Mouse (Mus musculus): ENCODE data around the gene Camta2.

The Camta2 gene

DNA sequence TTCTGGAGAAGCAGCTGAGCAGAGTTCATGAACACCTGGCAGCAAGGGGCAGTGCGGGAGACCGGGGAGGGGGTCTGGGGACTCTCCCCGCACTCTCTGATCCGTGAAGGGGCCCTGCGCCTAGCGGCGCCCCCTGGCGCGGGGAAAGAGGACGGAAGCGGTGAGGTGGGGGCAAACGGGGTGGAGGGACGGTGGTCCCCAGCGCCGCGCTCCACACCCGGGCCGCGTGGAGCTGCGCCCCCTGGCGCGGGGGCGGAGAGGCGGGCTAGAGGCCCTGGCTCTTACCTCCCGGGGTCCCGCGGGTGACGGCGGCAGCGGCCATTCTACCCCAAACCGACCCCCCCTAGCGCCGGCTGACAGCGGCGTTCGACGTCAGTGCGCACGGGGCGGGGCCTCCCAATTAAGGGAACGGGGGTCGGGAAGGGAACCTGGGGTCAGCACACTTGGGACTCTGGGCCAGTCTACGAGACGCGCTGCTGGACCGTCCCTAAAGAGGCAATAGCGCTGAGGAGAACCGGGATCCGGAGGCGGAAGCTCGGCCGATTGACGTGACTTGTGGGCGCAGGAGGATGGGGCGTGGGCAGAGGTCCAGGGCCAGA lies at the start of gene Camta2:
Gene Camta2 (minus strand): TSS at position 505 of the 599 bp plus-strand sequence.
- DNase-seq (ENCODE audit: low read depth, low spot score) = peak; percentile 62

DNA sequence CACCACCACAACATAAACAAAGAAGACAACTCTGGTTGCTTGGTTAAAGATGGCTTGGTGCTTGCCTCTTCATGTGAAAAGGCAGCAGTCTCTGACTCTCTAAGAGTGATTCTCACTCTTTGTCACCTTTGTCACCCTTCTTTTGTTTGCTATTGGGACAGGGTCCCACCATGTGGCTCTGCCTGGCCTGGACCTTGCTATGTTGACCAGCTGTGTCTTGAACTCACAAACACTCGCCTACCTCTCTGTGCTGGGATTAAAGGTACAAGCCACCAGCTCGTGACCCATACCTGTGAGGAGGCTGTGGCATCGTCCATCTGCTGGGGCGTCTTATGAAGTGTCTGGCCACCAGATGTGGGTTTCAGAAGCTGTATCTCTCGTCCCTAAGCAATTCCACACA lies 45.4 kb upstream of the Camta2 start:
- no peak for DNase-seq (ENCODE audit: low read depth, low spot score)

DNA sequence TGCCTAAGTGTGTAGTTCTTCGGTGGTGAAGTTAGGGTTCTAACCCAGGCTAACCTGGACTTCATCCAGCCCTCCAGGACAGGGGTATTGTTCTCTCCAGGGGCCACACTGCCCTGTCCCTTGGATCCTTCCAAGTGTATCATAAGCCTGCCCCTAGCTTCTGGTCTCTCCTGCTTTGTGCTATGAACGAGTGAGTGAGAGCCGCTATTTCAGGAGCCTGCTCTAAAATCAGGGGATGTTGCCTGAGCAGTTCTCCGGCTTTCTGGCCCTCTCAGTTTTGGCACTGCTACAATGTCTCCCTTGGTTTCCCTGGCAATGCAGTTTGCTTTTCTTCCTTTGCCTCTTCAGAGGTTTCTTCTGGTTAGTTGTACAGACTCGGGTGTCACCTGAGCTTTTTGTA lies 43.3 kb upstream of the Camta2 start:
- no peak for DNase-seq (ENCODE audit: low read depth, low spot score)

DNA sequence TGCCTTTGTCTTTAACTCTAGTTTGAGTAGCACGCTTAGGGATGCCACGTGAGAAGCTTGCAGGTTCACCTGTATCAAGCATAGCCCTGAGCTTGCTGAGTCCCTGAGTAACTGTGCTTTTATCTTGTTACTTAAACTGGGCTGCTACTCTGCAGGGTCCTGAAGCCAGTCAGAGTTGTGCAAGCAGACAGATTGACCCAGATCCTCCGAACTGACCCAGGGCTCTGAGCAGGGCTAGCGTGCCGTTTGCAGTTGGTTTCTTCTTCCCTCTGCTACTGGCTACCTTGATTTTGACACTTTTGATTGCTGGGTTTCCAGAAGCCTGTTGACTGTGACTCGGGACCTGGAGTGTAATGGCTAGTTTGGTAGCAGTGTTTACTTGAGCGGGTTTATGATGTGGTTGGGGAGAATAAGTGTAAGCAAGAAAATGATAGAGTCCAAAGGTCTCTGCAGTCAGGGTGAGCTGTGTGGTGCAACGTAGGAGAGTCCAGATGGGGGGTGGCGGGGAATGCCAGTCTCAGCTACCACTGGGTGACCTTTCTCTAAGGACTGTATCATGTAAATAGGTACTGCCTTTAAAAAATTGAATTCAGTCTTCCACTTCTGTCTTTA lies 42.6 kb upstream of the Camta2 start:
- DNase-seq (ENCODE audit: low read depth, low spot score) = no peak

DNA sequence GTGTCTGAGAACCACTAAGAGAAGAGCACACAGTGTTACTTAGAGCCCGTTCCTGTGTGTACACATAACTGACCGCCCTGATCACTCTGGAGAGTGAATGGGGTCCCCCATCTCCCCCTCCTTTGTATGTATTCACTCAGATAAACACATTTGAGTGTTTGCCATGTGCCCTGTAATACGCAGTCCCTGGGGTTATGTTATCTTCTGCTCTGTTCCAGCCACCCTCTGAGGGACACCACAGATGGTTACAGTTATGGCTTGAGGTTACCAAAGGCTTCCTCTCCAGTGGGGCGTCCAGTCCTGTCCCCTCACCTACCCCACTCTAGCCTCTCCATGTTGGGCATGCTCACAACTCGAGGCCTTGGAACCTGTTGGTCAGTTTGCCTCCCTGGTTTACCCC lies 39.5 kb upstream of the Camta2 start:
- no peak for DNase-seq (ENCODE audit: low read depth, low spot score)

DNA sequence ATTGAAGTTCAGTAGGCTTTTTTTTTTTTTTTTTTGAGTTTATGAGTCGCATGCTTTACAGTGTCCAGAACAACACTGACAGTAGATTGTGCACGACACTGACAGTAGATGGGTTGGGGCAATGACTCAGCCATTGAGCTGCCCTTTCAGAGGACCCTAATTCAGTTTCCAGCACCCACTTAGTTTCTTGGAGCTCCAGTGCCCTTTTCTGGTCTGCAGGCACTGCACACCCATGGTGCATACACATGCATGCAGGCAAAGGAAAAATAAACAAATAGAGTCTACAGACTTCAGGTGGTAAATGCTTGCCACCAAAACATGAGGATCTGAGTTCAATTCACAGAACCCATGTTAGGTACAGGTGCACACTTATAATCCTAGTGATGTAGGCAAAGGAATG lies 38.7 kb upstream of the Camta2 start:
- DNase-seq (ENCODE audit: low read depth, low spot score) = no peak

DNA sequence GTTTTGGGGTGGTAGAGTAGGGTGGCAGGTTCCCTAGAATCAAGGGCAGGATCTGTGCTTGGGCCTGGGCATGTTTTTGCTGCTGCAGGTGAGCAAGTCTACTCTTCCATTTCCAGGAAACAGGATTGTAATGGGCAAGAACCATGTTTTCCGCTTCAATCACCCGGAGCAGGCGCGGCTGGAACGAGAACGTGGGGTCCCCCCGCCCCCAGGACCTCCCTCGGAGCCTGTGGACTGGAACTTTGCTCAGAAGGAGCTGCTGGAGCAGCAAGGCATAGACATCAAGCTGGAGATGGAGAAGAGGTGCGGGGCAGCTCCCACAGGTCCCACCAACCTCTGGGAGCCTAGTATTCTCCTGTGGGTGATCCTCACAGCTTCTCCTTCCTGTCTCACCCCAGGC lies 36.8 kb upstream of the Camta2 start:
- no peak for DNase-seq (ENCODE audit: low read depth, low spot score)

DNA sequence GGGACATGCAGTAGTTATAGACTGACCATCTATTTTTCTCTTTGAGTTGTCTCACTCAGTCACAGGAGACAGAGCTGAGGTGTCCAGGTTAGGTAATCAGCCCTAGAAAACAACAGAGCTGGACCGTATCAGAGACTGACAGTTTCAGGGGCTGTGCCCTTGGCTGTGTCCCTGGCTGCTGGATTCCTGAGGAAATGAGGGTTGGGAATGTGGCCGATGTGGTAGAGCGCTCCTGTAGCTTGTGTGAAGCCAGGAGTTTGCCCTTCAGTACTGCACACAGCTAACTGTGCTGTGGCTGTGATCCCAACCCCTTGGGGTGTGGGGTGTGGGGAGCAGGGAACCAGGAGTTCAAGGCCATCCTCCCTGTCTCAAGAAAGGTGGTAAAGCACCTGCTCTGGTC lies 33.2 kb upstream of the Camta2 start:
- no peak for DNase-seq (ENCODE audit: low read depth, low spot score)

DNA sequence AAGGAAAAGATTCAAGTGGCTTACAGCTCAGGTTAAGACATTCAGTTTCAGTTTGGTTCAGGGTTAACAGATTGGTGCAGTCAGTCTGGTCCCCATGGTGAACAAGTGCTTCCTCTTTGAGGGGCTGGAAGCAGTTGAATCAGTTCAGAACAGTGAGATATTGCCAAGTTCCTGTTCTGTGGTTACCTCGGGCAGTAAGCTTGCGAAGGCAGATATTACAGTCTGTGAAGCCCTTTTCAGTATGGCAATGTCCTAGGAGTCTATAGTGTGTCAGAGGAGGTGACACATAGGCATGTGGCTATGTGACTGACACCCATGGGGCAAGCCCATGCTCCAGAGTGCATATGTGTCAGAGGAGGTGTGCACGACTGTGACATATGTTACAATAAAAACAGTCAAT lies 32.7 kb upstream of the Camta2 start:
- no peak for DNase-seq (ENCODE audit: low read depth, low spot score)

DNA sequence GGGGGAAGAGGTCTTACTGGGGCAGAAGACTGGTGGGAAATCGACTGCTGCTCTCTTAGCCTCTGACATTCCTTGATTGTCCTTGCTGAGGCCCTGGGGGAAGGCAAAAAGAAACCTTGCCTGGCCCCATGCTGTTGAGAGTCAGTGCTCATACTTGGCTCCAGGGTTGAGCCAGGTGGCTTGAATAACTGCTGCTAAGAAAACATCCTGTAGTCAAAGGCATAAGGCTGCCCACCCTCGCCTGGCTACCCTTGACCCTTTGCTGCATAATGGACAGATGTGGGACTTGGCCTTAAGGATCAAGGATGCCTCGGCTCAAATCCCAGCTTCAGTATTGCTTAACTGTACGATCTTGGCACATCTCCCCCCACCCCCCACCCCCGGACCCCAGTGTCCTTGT lies 30.6 kb upstream of the Camta2 start:
- no peak for DNase-seq (ENCODE audit: low read depth, low spot score)

DNA sequence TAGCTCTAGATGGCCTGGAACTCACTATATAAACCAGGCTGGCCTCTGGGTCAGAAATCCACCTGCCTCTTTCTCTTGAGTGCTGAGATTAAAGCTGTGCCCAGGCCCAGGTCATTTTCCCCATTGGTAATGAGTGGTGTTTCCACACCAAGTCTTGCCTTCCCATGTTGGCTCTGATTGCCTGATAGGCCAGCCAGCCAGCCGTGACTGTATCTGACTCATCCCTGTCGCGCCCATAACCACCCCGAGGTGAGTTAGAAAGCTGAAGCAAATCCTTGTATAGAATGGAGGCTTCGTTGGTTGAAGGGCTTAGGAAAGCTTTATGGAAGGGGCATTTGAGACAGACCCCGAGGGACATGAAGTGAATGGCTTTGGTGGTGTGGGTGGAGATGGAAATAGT lies 27.9 kb upstream of the Camta2 start:
- no peak for DNase-seq (ENCODE audit: low read depth, low spot score)

DNA sequence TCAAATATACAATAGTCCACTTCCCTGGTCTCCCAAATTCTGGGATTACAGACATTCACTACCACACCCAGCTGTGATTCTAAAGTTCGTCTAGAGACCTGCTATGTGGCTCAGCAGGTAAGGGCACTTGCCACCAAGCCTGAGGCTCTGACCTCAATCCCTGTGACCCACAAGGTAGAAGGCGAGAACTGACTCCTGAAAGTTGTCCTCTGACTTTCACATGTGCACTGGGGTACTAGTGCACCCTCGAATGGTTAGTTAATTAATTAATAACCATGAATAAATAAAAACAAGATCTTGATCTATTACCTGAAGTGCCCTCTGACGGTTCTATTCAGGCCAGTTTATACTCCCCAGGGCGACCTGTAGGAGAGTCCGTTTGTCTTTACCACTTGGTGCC lies 25.3 kb upstream of the Camta2 start:
- no peak for DNase-seq (ENCODE audit: low read depth, low spot score)

DNA sequence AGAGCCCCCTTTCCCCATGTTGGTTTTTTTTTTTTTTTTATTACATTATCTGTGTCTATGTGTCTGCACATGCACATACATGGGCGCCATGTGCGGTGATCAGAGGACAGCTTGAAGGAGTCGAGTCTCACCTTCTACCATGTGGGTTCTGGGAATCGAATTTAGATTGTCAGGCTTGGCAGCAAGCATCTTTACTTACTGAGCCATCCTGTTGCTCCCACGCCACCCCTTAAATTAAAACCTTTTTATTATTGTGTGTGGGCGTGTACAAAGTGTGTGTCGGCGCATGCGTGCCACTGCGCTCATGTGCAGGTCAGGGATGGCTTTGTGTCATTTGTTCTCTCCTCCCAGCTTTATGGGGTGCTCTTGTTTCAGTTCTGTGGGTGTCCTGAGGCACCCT lies 23.1 kb upstream of the Camta2 start:
- no peak for DNase-seq (ENCODE audit: low read depth, low spot score)

DNA sequence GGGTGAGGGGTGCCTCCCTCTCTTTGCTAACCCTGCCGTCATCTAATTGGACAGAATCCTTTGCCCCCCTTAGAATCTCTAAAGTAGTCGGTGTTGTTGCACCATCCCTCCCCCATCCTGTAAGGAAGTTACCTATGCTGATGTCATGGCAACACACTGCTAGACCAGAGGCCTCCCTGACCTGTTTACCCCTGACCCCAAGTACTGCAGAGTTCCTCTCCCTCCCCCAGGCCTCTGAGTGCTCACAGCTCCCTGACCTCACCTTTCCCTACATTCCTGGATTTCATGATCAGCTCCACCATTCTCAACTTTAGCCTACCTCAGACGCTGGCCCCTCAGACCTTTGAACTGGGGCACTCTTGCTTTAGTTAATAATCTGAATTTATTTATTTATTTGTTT lies 18.2 kb upstream of the Camta2 start:
- no peak for DNase-seq (ENCODE audit: low read depth, low spot score)

DNA sequence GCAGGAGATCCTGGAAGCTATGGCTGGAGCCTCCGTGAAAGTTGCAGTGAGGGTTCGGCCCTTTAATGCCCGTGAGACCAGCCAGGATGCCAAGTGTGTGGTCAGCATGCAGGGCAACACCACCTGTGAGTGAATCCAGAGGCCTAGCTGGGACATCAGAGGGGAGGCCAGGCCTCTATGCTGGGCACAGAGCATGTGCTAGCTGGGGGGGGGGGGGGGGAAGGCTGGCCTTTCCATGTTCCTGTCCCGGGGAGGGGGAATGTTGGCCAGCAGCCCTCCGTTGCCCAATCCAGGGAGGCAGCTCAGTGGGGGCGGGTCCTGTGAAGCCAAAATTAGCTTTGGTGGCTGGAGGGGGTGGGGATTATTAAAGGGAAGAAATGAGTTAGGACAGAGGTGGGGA lies 14.9 kb upstream of the Camta2 start:
- no peak for DNase-seq (ENCODE audit: low read depth, low spot score)

DNA sequence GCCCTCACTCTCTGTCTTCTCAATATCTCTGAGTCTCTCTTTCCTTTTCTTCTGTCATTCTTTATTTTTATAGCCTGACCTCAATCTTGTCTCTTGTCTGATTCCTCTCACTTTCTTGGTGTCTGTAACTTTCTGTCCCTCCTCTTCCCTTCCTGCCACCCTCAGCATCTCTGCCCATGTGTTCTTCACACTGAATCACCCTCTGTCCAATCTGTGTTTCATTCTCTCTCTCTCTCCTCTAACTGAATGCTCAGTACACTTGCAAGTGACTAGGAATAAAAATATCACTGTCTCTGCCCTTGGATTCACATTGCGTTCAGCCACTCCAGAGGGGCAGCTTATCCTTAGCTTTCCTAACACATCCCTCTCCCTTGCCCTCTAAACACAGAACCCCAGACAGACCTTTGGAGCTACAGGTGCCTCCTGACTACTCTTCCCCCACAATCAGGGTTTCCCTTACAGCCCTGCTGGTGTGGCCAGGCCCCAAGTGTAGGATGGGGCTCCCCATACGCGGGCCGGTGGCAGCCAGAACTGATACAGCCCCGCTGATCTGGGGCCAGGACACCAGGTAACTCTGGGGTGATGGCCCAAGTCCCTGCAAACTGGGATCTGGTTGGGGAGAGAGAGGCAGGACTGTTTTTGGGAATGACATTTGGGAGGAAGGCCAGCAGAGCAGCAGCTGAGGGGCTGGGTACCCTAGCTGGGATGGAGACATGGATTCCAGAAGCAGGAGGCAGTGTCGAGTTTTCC lies 14.3 kb upstream of the Camta2 start:
- no peak for DNase-seq (ENCODE audit: low read depth, low spot score)

DNA sequence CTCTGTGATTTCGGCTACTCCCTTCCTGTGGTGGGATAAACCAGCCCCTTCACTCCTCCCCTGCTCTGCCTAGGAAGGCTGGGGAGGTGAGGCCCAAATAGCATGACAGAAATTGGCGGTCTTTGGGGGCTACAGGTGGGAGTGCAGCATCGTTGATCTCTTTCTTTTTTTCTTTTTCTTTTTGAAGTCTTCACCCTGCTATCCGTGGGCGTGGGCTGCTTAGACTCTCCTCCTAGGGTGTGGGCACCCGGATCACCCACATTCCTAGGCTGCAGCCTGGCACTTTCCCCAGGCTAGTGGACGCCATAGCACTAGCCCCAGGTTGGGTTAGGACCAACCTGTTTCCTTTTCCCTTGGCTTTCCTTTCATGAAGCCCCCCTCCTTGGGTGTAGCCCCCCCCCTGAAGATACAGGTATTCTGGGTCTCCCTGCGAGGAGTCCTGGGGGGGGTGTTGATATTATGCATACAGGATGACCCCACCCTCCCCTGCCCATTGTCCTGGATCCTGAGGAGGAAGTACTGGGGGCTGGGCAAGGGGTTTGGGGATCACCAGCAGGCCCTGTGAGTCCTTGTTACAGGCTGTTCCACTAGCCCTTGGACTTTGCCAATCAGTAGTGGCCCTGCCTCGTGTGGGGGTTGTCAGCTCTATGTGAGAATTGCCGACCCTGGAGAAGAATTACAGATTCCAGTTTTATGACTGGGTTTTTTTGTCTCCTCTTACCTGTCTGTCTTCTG lies 13.5 kb upstream of the Camta2 start:
- DNase-seq (ENCODE audit: low read depth, low spot score) = peak; percentile 47

DNA sequence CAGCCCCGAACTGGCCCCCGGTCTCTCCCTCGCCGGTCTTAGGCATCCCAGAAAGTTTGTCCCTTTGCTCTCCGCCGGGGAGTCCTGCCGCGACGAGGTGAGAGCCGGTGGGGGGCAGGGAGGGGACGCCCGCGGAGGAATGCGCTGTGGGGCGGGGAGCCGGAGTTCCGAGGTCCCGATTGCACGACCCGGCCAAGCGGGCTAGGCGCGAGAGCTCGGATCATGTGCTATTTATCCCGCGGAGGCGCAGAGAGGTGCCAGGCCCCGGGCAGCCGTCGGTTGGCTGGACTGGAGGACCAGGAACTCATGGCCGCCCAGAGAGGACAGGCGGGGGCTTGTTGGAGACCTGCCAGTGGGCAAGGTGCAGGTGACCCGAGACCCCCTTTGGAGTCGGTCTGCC lies 12.7 kb upstream of the Camta2 start:
- DNase-seq (ENCODE audit: low read depth, low spot score) = peak; percentile 62

DNA sequence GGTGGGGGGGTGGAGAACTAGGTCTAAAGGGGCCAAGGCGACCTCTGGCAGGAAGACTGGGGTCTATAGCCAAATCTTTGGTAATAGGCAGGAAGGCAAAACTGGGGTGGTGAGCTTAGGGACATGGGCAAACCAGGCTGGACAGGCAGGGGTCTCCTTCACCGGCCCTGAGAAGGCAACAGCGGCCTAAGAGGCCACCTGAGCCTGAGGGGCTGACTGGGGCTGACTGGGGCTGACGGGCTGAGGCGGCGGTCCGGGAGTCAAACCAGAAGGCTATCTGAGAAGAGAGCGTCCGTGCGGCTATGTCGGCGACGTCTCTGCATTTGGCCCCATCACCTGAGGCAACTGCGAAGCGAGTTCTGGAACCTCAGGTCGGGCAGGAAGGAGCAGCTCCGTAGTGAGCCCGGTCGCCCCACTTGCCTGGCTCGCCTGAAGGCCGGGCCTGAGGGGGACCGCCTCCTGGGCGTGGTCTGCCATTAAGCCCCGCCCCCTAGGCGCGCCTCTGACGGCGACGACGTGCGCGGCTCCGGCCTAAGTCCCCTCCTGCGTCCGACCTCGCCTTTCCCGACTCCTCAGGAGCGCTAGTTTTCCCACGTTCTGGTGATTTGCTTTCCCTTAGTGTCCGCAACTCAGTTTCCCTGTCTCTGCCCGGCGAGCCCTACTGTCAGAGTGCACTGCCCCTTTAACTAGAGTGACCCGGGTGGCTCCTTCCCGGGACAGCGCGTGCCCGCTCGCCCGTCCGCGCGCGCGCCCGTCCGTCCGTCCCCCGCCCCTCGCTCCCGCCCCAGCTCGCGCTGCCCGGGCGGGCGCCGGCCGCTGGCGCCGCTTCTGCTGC lies 12.0 kb upstream of the Camta2 start, which contains the start of the genes Inca1 and Kif1c:
Gene Inca1 (minus strand): TSS at position 434 of the 835 bp plus-strand sequence.
Gene Kif1c (plus strand): TSS at position 827 of the 835 bp plus-strand sequence.
- peak; percentile 93 for DNase-seq (ENCODE audit: low read depth, low spot score)

DNA sequence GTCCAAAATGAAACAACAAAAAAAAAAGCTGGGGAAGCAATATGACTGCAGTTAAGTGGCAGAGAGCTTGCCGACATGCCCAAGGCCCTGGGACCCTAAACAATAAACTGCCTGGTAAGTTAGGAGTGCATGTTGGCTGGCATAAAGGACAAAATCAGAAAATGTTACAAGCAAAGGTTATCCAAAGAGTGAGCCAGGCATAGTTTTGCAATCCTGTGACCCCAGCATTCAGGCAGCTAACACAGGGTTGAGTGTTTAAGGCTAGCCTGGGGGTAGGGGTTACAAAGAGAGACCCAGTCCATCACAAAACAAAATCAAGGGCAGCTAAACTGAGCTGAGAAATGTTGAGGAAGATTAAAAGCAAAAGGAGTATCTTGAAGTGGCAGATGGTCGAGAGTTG lies 11.1 kb upstream of the Camta2 start:
- no peak for DNase-seq (ENCODE audit: low read depth, low spot score)

DNA sequence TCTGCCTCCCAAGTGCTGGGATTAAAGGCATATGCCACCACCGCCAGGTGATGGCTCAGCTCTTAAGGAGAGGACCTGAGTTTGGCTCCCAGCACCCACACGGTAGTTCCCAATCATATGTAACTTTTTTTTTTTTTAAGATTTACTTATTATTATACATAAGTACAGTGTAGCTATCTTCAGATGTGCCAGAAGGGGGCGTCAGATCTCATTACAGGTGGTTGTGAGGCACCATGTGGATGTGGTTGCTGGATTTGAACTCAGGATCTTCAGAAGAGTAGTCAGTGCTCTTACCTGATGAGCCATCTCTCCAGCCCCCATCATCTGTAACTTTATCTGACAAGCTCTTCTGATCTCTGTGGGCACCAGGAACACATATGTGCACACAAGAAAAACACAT lies 9.5 kb upstream of the Camta2 start:
- peak; percentile 31 for DNase-seq (ENCODE audit: low read depth, low spot score)

Data from R1 (cell line).